Mouse (Mus musculus): Measurements from ENCODE around the gene Myom1. TPM values are rescaled to one million over a fixed set of nuclear protein-coding genes. Genes with fewer than 3 reads are reported as not detected.

Gene Myom1
- total RNA-seq, 2 experiments from 2014 or later: 0.07 to 0.44 TPM

- ATAC-seq (ENCODE audit: poor library complexity, severe bottlenecking): no peak
Measured at GRCm38 (mm10) chr17:71055203-71055894, 52.9 kb downstream of the Myom1 start.

- no peak for ATAC-seq (ENCODE audit: poor library complexity, severe bottlenecking)
Measured at GRCm38 (mm10) chr17:71056405-71056804, 54.0 kb downstream of the Myom1 start.

GRCm38 (mm10) chr17:71057758-71058157 is 55.3 kb downstream of the Myom1 start:
- ATAC-seq (ENCODE audit: poor library complexity, severe bottlenecking): no peak

GRCm38 (mm10) chr17:71059213-71059612 is 56.8 kb downstream of the Myom1 start:
- no peak for ATAC-seq (ENCODE audit: poor library complexity, severe bottlenecking)

- ATAC-seq (ENCODE audit: poor library complexity, severe bottlenecking): no peak
Measured at GRCm38 (mm10) chr17:71062049-71062560, 59.7 kb downstream of the Myom1 start.

- ATAC-seq (ENCODE audit: poor library complexity, severe bottlenecking): no peak
Measured at GRCm38 (mm10) chr17:71062870-71063602, 60.6 kb downstream of the Myom1 start.

- no peak for ATAC-seq (ENCODE audit: poor library complexity, severe bottlenecking)
Measured at GRCm38 (mm10) chr17:71064463-71065014, 62.1 kb downstream of the Myom1 start.

GRCm38 (mm10) chr17:71065127-71065526 is 62.7 kb downstream of the Myom1 start:
- no peak for ATAC-seq (ENCODE audit: poor library complexity, severe bottlenecking)

- ATAC-seq (ENCODE audit: poor library complexity, severe bottlenecking): no peak
Measured at GRCm38 (mm10) chr17:71069176-71069575, 66.7 kb downstream of the Myom1 start.

GRCm38 (mm10) chr17:71071958-71072357 is 69.5 kb downstream of the Myom1 start:
- ATAC-seq (ENCODE audit: poor library complexity, severe bottlenecking): no peak

GRCm38 (mm10) chr17:71074386-71074785 is 72.0 kb downstream of the Myom1 start:
- ATAC-seq (ENCODE audit: poor library complexity, severe bottlenecking): no peak

GRCm38 (mm10) chr17:71081986-71082385 is 79.6 kb downstream of the Myom1 start:
- peak; percentile 60 for ATAC-seq (ENCODE audit: poor library complexity, severe bottlenecking)

GRCm38 (mm10) chr17:71086969-71087368 is 84.5 kb downstream of the Myom1 start:
- ATAC-seq (ENCODE audit: poor library complexity, severe bottlenecking): peak; percentile 81

- peak; percentile 20; the same call in 1 of the 2 replicates for ATAC-seq (ENCODE audit: poor library complexity, severe bottlenecking)
Measured at GRCm38 (mm10) chr17:71087396-71088153, 85.1 kb downstream of the Myom1 start.

- no peak for ATAC-seq (ENCODE audit: poor library complexity, severe bottlenecking)
Measured at GRCm38 (mm10) chr17:71088154-71088521, 85.7 kb downstream of the Myom1 start.

GRCm38 (mm10) chr17:71088991-71089434 is 86.6 kb downstream of the Myom1 start:
- no peak for ATAC-seq (ENCODE audit: poor library complexity, severe bottlenecking)

GRCm38 (mm10) chr17:71089781-71090480 is 87.5 kb downstream of the Myom1 start:
- no peak for ATAC-seq (ENCODE audit: poor library complexity, severe bottlenecking)

- ATAC-seq (ENCODE audit: poor library complexity, severe bottlenecking): no peak
Measured at GRCm38 (mm10) chr17:71091024-71091423, 88.6 kb downstream of the Myom1 start.

GRCm38 (mm10) chr17:71092341-71092740 is 89.9 kb downstream of the Myom1 start:
- ATAC-seq (ENCODE audit: poor library complexity, severe bottlenecking): no peak

GRCm38 (mm10) chr17:71093793-71094192 is 91.4 kb downstream of the Myom1 start:
- peak; percentile 92 for ATAC-seq (ENCODE audit: poor library complexity, severe bottlenecking)
